Mouse (Mus musculus): ENCODE measurements around the gene Kcnip4.

Gene Kcnip4

GRCm38 (mm10) chr5:49352061-49352460 lies 172.6 kb downstream of the Kcnip4 start:
- DNase-seq (ENCODE audit: low spot score) = no peak

GRCm38 (mm10) chr5:49350126-49350909 lies 174.4 kb downstream of the Kcnip4 start:
- no peak for DNase-seq (ENCODE audit: low spot score)

- DNase-seq (ENCODE audit: low spot score) = no peak
Observed at GRCm38 (mm10) chr5:49349541-49349940, 175.2 kb downstream of the Kcnip4 start.

- DNase-seq (ENCODE audit: low spot score) = no peak
Observed at GRCm38 (mm10) chr5:49348511-49348910, 176.2 kb downstream of the Kcnip4 start.

- no peak for DNase-seq (ENCODE audit: low spot score)
Observed at GRCm38 (mm10) chr5:49344606-49345005, 180.1 kb downstream of the Kcnip4 start.

GRCm38 (mm10) chr5:49337164-49337563 lies 187.5 kb downstream of the Kcnip4 start:
- DNase-seq (ENCODE audit: low spot score) = no peak

GRCm38 (mm10) chr5:49333063-49333462 lies 191.6 kb downstream of the Kcnip4 start:
- DNase-seq (ENCODE audit: low spot score) = no peak

- DNase-seq (ENCODE audit: low spot score) = no peak
Observed at GRCm38 (mm10) chr5:49329023-49329422, 195.7 kb downstream of the Kcnip4 start.

GRCm38 (mm10) chr5:49318661-49319060 lies 206.0 kb downstream of the Kcnip4 start:
- no peak for DNase-seq (ENCODE audit: low spot score)

- DNase-seq (ENCODE audit: low spot score) = no peak
Observed at GRCm38 (mm10) chr5:49317869-49318268, 206.8 kb downstream of the Kcnip4 start.

GRCm38 (mm10) chr5:49306796-49307195 lies 217.9 kb downstream of the Kcnip4 start:
- no peak for DNase-seq (ENCODE audit: low spot score)

GRCm38 (mm10) chr5:49305321-49305720 lies 219.4 kb downstream of the Kcnip4 start:
- DNase-seq (ENCODE audit: low spot score) = no peak

- no peak for DNase-seq (ENCODE audit: low spot score)
Observed at GRCm38 (mm10) chr5:49298654-49299053, 226.1 kb downstream of the Kcnip4 start.

- DNase-seq (ENCODE audit: low spot score) = no peak
Observed at GRCm38 (mm10) chr5:49292421-49292820, 232.3 kb downstream of the Kcnip4 start.

- no peak for DNase-seq (ENCODE audit: low spot score)
Observed at GRCm38 (mm10) chr5:49291801-49292200, 232.9 kb downstream of the Kcnip4 start.

- no peak for DNase-seq (ENCODE audit: low spot score)
Observed at GRCm38 (mm10) chr5:49285455-49286135, 239.1 kb downstream of the Kcnip4 start.

GRCm38 (mm10) chr5:49284776-49285175 lies 239.9 kb downstream of the Kcnip4 start:
- no peak for DNase-seq (ENCODE audit: low spot score)

GRCm38 (mm10) chr5:49283403-49283802 lies 241.3 kb downstream of the Kcnip4 start:
- DNase-seq (ENCODE audit: low spot score) = no peak

GRCm38 (mm10) chr5:49271864-49272263 lies 252.8 kb downstream of the Kcnip4 start:
- DNase-seq (ENCODE audit: low spot score) = no peak

GRCm38 (mm10) chr5:49268807-49269206 lies 255.9 kb downstream of the Kcnip4 start:
- DNase-seq (ENCODE audit: low spot score) = no peak

- DNase-seq (ENCODE audit: low spot score) = no peak
Observed at GRCm38 (mm10) chr5:49259356-49259755, 265.4 kb downstream of the Kcnip4 start.

GRCm38 (mm10) chr5:49256850-49257249 lies 267.9 kb downstream of the Kcnip4 start:
- DNase-seq (ENCODE audit: low spot score) = no peak

GRCm38 (mm10) chr5:49255983-49256382 lies 268.7 kb downstream of the Kcnip4 start:
- no peak for DNase-seq (ENCODE audit: low spot score)

Measured in spleen, adult 12 weeks (tissue).